Mouse (Mus musculus) embryonic facial prominence, embryonic 10.5 days (tissue): ENCODE measurements around the gene Foxs1. TPM values are rescaled to one million over a fixed set of nuclear protein-coding genes. Genes with fewer than 3 reads are reported as not detected.

Source experiments
- DNase-seq: peaks from one replicate; pipeline ENCODE4 v3.0.0-alpha.2; 2017; ENCODE audit warnings: low spot score
- H3K27ac ChIP-seq: fragments of 300-500 bp; sonication (generic); replicated peaks from 2 replicates; pipeline ENCODE4 v1.5.1; 2016; ENCODE audit warnings: mild to moderate bottlenecking
- H3K27me3 ChIP-seq: fragments of 300-500 bp; sonication (generic); replicated peaks from 2 replicates; pipeline ENCODE4 v1.6.1; 2016; ENCODE audit warnings: low read depth, mild to moderate bottlenecking; ENCODE audit not compliant: poor library complexity, severe bottlenecking
- H3K36me3 ChIP-seq: fragments of 300-500 bp; sonication (generic); replicated peaks from 2 replicates; pipeline ENCODE4 v1.6.1; 2016; ENCODE audit warnings: mild to moderate bottlenecking, moderate library complexity
- H3K4me1 ChIP-seq: fragments of 300-500 bp; sonication (generic); 2 replicates; pipeline ENCODE4 v1.6.1; 2016
- H3K4me3 ChIP-seq: fragments of 300-500 bp; sonication (generic); 2 replicates; pipeline ENCODE4 v1.5.1; 2016; ENCODE audit warnings: mild to moderate bottlenecking, moderate library complexity
- H3K9me3 ChIP-seq: fragments of 300-500 bp; sonication (generic); 2 replicates; pipeline ENCODE4 v1.6.1; 2016; ENCODE audit warnings: mild to moderate bottlenecking
- WGBS: fragments of 180-500 bp; shearing (Covaris S2); methylation state at CpG from one replicate; pipeline ENCODE4 v1.1.7; 2016; 5-methylcytosine and 5-hydroxymethylcytosine counted together
- polyA plus RNA-seq: library from polyadenylated mRNA; unstranded; fragments of >200 nt; fragmentation: Nextera tagmentation; extraction: Ambion mirVana; gene quantifications from 2 replicates; pipeline ENCODE4 v1.2.1, GENCODE M21; 2016

Foxs1 gene
- polyA plus RNA-seq, 1 experiment from 2014 or later = 0.45 TPM

DNA sequence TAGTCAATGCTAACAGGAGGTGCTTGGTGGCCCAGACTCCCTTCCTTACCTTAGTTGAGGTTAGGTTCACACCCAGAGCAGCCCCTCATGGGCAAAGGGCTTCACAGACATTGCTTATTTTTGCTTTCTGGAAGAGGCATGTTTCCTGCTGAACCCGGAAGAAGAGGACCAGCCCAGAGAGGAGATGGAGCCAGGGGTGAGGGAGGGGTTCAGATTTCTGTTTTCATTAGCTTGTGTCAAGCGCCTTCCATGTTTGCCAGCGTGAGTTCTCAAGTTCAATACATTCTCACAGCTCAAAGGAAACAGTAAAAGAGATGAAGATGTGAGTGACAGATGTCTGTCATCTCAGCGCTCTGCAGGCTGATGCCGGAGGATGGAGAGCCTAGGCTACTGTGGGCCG, 23.2 kb downstream of the Foxs1 start:
- Histone ChIP-seq H3K4me3 (no peak overlapping the region), H3K27ac (no peak overlapping the region), H3K27me3 (peaks cover 51% of the 10 kb centered on the region), H3K36me3 (no peaks in the 10 kb centered on the region), H3K4me1 (peaks cover 58% of the 10 kb centered on the region), H3K9me3 (no peaks in the 10 kb centered on the region)
- WGBS = 77% methylated on average over 6 of the region's 6 CpGs
- no peak for DNase-seq

DNA sequence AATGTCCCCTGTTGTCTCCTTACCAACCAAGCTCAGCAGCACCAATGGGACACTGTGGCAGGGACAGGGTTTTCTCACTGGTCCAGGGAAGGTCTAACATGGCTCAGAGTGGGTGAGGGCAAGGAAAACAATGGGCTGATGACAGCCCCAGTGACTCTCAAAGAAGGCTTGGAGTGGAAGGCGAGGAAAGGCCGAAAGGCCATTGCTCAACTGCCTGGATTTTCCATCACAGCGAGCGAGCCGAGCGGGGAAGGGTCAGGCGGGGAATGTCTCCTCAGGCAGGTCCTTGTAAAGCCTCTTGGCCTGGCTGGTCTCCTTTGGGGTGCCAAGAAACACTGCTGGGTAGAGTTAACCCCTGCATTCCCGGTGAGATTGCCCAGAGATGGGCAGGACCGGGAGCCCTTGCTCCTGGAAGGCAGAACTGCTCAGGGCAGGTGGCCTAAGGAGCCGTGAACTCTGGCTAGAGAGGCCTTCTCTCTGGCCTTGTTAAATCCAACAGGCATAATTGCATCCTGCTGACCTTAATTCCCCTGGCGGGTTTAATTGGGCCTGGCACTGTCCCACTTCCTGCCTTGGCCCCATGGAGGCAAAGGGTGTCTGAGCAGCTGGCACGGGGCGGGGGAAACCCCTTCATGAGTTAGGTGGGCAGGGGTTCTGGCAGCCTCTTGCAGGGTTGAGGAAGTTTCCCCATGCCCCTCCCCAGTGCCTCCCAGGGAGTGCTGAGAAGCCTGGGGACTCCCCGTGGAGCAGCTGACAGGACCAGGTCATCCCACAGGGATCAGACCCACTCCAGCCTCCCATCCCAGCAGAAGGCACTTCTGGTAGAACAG, 25.7 kb downstream of the Foxs1 start:
- Histone ChIP-seq H3K4me1 (peaks cover 67% of the 10 kb centered on the region), H3K9me3 (no peaks in the 10 kb centered on the region), H3K36me3 (no peaks in the 10 kb centered on the region), H3K4me3 (no peak overlapping the region), H3K27me3 (peaks cover 31% of the 10 kb centered on the region), H3K27ac (peak overlapping the region; percentile 52; the same call in 1 of the 2 replicates)
- WGBS = 51% methylated on average over 14 of the region's 14 CpGs
- no peak for DNase-seq

DNA sequence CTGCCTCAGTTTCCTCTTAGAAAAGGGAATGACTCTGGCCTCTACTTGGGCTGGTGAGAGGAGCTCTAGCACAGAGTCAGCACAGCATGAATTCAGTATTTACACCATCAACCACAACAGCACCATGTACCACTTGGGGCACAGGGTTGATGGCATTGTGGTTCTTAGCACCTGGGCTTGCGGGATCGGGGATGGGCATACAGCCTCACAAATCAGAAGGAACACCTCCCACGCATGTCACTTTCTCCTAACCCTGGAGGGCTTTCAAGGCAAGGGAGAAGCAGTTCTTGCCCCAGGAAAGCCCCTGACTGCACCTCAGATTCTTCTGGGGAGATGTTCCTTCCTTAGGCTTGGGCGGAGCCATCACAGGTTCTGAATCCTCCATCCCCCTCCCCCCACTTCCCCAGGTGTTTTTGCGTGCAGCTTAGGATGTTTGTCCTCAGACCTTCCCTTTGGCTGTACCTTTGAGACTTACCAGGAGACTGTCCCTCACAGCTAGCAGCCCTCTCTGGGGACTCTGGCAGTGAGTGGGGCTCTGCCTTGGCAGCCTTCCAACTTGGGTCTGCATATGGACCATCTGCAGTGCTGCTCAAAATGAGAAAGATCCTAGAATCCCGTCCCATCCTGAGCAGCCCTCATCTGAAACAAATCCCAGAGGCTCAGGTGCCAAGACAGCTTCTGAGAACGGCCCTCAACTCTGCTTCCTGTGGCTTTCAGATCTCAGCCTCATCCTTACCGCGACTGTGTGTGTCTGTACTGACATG, 26.6 kb downstream of the Foxs1 start:
- Histone ChIP-seq H3K4me1 (peaks cover 73% of the 10 kb centered on the region), H3K27ac (no peak overlapping the region; the same call in 1 of the 2 replicates), H3K9me3 (no peaks in the 10 kb centered on the region), H3K27me3 (peaks cover 22% of the 10 kb centered on the region), H3K36me3 (no peaks in the 10 kb centered on the region), H3K4me3 (no peak overlapping the region)
- 65% methylated on average over 9 of the region's 9 CpGs for WGBS
- no peak for DNase-seq

DNA sequence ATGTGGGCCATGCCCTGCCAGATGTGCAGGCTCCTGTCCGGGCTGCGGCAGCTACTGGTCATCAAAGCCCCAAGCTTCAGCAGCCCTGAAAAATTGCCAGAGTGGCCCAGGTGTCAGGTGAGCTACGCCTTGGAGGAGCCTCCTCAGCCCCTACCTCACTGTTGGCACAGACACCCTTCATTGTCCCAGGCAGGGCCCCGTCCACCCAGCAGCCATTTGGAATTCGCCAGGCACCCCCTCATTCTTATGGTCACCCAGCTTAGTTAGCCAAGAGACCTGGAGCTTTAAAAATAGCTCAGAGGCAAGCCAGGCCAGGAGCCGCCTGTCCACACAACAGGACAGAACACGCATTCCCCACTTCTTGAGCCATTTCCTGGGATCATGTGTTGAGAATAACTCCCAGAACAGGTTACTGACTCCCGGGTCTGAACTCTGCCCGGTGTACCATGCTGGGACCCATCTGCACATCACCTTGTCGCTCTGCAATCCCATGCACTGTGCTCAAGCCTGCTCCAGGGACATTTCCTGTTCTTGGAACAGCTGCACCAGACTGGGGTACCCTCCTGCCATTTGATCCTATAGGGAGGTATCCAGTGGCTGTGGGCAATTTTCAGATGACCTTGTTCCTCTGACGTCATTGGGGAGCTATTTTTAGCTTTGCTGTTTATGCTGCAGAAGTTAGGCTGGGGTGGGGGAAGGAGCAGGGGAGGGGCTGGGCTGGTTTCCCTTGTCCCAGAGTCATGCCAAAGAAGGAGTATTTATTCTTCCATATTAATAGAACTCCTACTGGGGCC, 27.8 kb downstream of the Foxs1 start:
- no peak overlapping the region for H3K4me3 ChIP-seq
- DNase-seq = peak; percentile 62
- no peaks in the 10 kb centered on the region for H3K9me3 ChIP-seq
- peaks cover 70% of the 10 kb centered on the region for H3K4me1 ChIP-seq
- 53% methylated on average over 11 of the region's 11 CpGs for WGBS
- H3K27me3 ChIP-seq = peaks cover 10% of the 10 kb centered on the region
- no peaks in the 10 kb centered on the region for H3K36me3 ChIP-seq
- H3K27ac ChIP-seq = peak overlapping the region; percentile 69

DNA sequence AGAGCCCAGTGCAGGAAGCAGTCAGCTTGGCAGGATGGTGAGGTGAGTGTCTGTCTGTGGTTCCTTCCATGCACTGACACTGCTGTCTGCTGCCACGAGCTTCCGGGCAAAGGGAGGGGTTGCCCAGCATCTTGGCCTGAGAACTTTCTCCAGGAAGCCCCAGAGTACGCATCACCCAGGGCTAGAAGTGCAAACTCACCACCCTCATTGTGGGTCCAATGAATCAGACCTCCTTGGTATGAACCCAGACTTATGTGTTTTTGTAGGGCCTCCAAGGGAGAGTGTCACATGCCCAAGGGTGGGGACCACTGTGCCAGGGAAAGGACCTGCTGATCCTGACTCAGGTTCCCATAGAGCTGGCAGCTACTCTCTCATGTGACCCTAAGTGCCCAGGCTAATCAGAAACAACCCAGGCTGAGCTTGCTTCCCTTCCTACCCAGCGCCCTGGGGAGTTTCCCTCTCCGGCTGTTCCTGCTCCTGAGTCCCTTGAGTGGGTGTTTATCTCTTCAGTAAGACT, 28.8 kb downstream of the Foxs1 start:
- Histone ChIP-seq H3K9me3 (no peaks in the 10 kb centered on the region), H3K4me3 (no peak overlapping the region), H3K36me3 (peaks cover 9% of the 10 kb centered on the region; the same call in 1 of the 2 replicates), H3K27me3 (no peaks in the 10 kb centered on the region), H3K4me1 (peaks cover 70% of the 10 kb centered on the region), H3K27ac (no peak overlapping the region)
- WGBS = 71% methylated on average over 5 of the region's 5 CpGs
- no peak for DNase-seq

DNA sequence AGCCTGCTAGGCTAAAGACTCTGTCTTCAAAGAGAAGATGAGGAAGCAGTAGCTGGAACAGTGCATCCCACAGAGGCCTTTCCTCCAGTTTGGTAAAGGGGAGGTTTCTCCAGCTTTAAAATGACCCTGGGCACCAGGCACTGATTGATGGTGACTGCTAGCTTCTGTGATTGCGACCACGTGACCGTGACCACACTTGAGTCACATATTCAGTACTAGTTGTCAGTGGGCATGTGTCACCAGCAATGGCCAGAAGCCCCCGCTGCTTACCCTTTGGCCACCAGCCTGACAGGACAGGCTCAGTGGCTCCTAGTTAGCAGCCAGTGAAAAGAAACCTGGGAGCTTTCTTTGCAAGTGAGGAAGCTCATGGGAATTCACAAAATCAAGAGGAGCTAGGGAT, 29.4 kb downstream of the Foxs1 start:
- 79% methylated on average over 4 of the region's 4 CpGs for WGBS
- no peak for DNase-seq
- no peaks in the 10 kb centered on the region for H3K9me3 ChIP-seq
- H3K27ac ChIP-seq = peak overlapping the region; percentile 48; the same call in 1 of the 2 replicates
- H3K36me3 ChIP-seq = peaks cover 12% of the 10 kb centered on the region; the same call in 1 of the 2 replicates
- no peaks in the 10 kb centered on the region for H3K27me3 ChIP-seq
- no peak overlapping the region for H3K4me3 ChIP-seq
- peaks cover 73% of the 10 kb centered on the region for H3K4me1 ChIP-seq

DNA sequence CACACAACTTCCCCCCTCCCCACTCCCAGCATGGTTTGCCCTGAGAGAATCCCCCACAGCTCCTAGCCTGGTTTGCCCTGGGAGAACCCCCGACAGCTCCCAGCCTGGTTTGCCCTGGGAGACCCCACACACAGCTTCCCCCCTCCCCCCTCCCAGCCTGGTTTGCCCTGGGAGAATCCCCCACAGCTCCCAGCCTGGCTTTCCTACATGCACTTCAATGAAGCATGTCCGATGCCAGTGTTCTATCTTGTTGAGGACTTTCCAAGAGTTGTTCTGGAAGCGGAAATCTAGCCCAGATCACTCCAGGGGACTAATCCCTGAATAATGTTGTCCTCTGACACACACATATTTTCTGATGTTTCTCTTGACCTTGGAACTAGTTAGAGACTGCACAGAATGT, 30.4 kb downstream of the Foxs1 start:
- no peak for DNase-seq

DNA sequence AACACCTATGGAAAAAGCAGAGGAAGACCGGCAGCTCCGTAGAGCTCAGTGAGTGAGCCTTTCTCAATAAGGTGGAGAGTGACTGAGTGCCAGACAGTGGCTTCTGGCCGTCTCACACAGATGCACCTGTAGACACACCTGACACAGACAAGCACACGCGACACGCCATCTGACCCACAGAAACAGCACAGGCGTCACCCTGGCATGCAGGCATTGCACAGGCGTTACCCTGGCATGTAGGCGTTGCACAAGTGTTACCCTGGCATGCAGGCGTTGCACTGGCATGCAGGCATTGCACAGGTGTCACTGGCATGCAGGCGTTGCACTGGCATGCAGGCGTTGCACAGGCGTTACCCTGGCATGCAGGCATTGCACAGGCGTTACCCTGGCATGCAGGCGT, 31.7 kb downstream of the Foxs1 start:
- no peak overlapping the region for H3K27ac ChIP-seq
- DNase-seq = no peak
- no peak overlapping the region for H3K4me3 ChIP-seq
- H3K27me3 ChIP-seq = no peaks in the 10 kb centered on the region
- H3K9me3 ChIP-seq = no peaks in the 10 kb centered on the region
- WGBS = 93% methylated on average over 15 of the region's 15 CpGs
- H3K4me1 ChIP-seq = peaks cover 56% of the 10 kb centered on the region
- peaks cover 29% of the 10 kb centered on the region for H3K36me3 ChIP-seq

More for the DNA sequence above, 30.4 kb downstream of the Foxs1 start:
- 40% methylated on average over 3 of the region's 3 CpGs for WGBS
- no peaks in the 10 kb centered on the region for H3K27me3 ChIP-seq
- peaks cover 70% of the 10 kb centered on the region for H3K4me1 ChIP-seq
- peaks cover 20% of the 10 kb centered on the region; the same call in 1 of the 2 replicates for H3K36me3 ChIP-seq
- H3K4me3 ChIP-seq = no peak overlapping the region
- H3K9me3 ChIP-seq = no peaks in the 10 kb centered on the region
- no peak overlapping the region; the same call in 1 of the 2 replicates for H3K27ac ChIP-seq

DNA sequence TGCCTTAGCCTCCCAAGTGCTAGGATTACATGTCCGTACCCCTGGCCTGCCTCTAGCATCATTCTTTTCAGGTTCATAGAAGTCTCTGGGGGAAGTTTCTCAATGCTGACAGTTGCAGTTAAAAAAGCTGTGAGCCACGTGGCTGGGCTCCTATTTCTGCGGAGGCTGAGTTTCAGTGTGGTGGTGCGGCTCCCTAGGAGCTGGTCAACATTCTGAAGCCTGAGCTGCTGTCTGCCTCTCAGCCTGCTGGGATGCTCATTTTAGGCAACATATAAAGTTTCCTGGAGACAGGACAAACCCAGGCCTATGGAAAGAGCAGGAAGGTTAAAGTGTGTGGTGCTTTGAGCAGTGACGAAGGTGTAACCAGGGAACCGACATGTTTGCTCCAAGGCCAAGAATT, 34.0 kb downstream of the Foxs1 start:
- Histone ChIP-seq H3K4me3 (no peak overlapping the region), H3K27me3 (no peaks in the 10 kb centered on the region), H3K9me3 (no peaks in the 10 kb centered on the region), H3K27ac (no peak overlapping the region), H3K4me1 (peaks cover 33% of the 10 kb centered on the region), H3K36me3 (peaks cover 52% of the 10 kb centered on the region)
- DNase-seq = no peak
- 71% methylated on average over 6 of the region's 6 CpGs for WGBS

DNA sequence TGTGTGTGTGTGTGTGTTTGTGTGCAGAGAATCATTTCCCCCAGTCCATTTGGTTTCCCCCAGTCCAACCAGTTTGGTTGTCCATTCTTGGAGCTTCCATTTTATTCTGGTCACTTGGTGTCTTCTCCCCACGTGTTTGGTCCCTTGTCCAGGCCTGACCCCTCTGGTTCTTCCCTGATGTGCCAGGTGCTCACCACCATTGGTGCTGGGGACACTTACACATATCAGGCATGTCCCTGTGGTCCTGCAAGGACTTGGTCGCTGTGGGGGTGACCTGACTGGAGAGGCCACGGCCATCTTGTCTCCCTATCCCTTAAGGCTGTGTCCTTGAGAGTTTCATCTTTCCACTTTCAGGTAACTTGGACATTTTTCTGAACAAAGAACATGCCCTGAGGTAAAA, 36.1 kb downstream of the Foxs1 start:
- H3K36me3 ChIP-seq = peaks cover 72% of the 10 kb centered on the region
- peaks cover 13% of the 10 kb centered on the region for H3K4me1 ChIP-seq
- 89% methylated on average over 3 of the region's 3 CpGs for WGBS
- DNase-seq = no peak
- no peaks in the 10 kb centered on the region for H3K27me3 ChIP-seq
- no peaks in the 10 kb centered on the region for H3K9me3 ChIP-seq
- no peak overlapping the region for H3K4me3 ChIP-seq
- no peak overlapping the region for H3K27ac ChIP-seq

DNA sequence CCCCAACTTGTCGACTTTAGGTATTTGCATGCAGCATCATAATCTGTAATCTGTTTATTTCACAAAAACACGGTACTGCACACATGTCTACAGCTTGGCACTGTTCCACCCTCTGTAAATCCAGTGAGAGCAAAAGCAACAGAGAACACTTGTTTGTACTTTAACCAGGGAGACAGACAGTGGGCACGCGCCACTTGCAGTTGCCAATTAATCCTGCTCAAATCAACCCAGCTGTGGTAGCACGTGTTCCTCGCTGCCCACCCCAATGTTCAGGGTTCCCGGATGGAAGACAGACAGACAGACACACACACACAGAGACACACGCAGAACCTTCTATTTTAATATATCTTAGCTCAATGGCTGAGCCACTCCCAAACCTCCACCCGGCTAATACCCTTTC, 37.2 kb downstream of the Foxs1 start:
- H3K27me3 ChIP-seq = no peaks in the 10 kb centered on the region
- DNase-seq = no peak
- H3K27ac ChIP-seq = no peak overlapping the region
- no peak overlapping the region for H3K4me3 ChIP-seq
- peaks cover 83% of the 10 kb centered on the region for H3K36me3 ChIP-seq
- 92% methylated on average over 9 of the region's 9 CpGs for WGBS
- peaks cover 5% of the 10 kb centered on the region; the same call in 1 of the 2 replicates for H3K4me1 ChIP-seq
- no peaks in the 10 kb centered on the region for H3K9me3 ChIP-seq

DNA sequence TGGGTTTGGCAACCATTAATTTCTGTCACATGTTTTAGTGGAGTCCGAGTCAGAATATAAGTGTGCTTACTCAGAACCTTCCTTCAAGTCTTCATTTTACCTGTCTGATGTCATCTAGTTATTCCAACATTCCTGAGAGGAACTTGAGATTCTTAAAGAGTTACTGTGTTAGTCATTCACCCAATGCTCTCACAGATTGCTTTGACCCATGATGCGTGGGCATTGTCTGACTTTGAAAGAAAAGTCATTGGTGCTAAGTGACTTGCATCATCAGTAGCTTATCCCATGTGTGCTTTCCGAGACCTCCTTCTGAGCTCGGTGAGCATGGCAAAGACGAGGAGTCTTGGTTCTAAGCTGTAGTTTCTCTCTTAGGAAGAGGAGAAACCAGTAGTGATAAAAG, 44.2 kb downstream of the Foxs1 start:
- Histone ChIP-seq H3K36me3 (peaks cover 96% of the 10 kb centered on the region), H3K27me3 (no peaks in the 10 kb centered on the region), H3K4me1 (no peaks in the 10 kb centered on the region), H3K4me3 (no peak overlapping the region), H3K27ac (no peak overlapping the region), H3K9me3 (no peaks in the 10 kb centered on the region)
- 91% methylated on average over 5 of the region's 5 CpGs for WGBS
- no peak for DNase-seq
